Mouse (Mus musculus) hindbrain, embryonic 12.5 days (tissue): ENCODE results near the gene Bcam. TPM values are rescaled to one million over a fixed set of nuclear protein-coding genes. Genes with fewer than 3 reads are reported as not detected.

Experiments
- ATAC-seq: fragments of 200-750 bp; cut with Nextera tagmentation; 2 replicates; pipeline ENCODE4 v1.8.0; 2017; ENCODE audit warnings: moderate TSS enrichment; ENCODE audit not compliant: low FRiP score
- H3K27ac ChIP-seq: fragments of 300-500 bp; sonication (generic); 2 replicates; pipeline ENCODE4 v1.5.1; 2016; ENCODE audit warnings: mild to moderate bottlenecking
- H3K27me3 ChIP-seq: fragments of 300-500 bp; sonication (generic); 2 replicates; pipeline ENCODE4 v1.6.1; 2016; ENCODE audit warnings: mild to moderate bottlenecking
- H3K36me3 ChIP-seq: fragments of 300-500 bp; sonication (generic); 2 replicates; pipeline ENCODE4 v1.6.1; 2016; ENCODE audit warnings: mild to moderate bottlenecking
- H3K4me1 ChIP-seq: fragments of 300-500 bp; sonication (generic); 2 replicates; pipeline ENCODE4 v1.6.1; 2016
- H3K4me2 ChIP-seq: fragments of 300-500 bp; sonication (generic); replicated peaks from 2 replicates; pipeline ENCODE4 v1.6.1; 2016; ENCODE audit warnings: mild to moderate bottlenecking
- H3K4me3 ChIP-seq: fragments of 300-500 bp; sonication (generic); 2 replicates; pipeline ENCODE4 v1.5.1; 2016; ENCODE audit warnings: mild to moderate bottlenecking
- H3K9ac ChIP-seq: fragments of 300-500 bp; sonication (generic); 2 replicates; pipeline ENCODE4 v1.6.1; 2016; ENCODE audit warnings: mild to moderate bottlenecking, moderate library complexity
- H3K9me3 ChIP-seq: fragments of 300-500 bp; sonication (generic); replicated peaks from 2 replicates; pipeline ENCODE4 v1.6.1; 2016; ENCODE audit warnings: mild to moderate bottlenecking
- WGBS: fragments of 180-500 bp; shearing (Covaris S2); methylation state at CpG from one replicate; pipeline ENCODE4 v1.1.7; 2016; 5-methylcytosine and 5-hydroxymethylcytosine counted together
- polyA plus RNA-seq: library from polyadenylated mRNA; unstranded; fragments of >200 nt; fragmentation: Nextera tagmentation; extraction: Ambion mirVana; gene quantifications from 2 replicates; pipeline ENCODE4 v1.2.1, GENCODE M21; 2016

Gene Bcam
- polyA plus RNA-seq, 1 experiment from 2014 or later, result 25.1 TPM

GRCm38 (mm10) chr7:19714836-19715235, 56.0 kb downstream of the Bcam start:
- Histone ChIP-seq H3K27me3 (no peaks in the 10 kb centered on the region), H3K4me1 (peaks cover 24% of the 10 kb centered on the region), H3K27ac (peak overlapping the region; percentile 74), H3K4me2 (peak overlapping the region; percentile 98), H3K9me3 (no peaks in the 10 kb centered on the region), H3K4me3 (peak overlapping the region; percentile 99), H3K9ac (peak overlapping the region; percentile 97), H3K36me3 (peaks cover 40% of the 10 kb centered on the region)
- WGBS, result under 1% methylated on average over 38 of the region's 39 CpGs
- no peak for ATAC-seq

GRCm38 (mm10) chr7:19713598-19713997, 57.2 kb downstream of the Bcam start:
- no peak overlapping the region for H3K4me2 ChIP-seq
- no peak overlapping the region for H3K9ac ChIP-seq
- H3K4me3 ChIP-seq, result no peak overlapping the region
- H3K27ac ChIP-seq, result no peak overlapping the region
- H3K27me3 ChIP-seq, result no peaks in the 10 kb centered on the region
- ATAC-seq, result no peak
- H3K4me1 ChIP-seq, result peaks cover 24% of the 10 kb centered on the region
- WGBS, result 88% methylated on average over 9 of the region's 9 CpGs
- peaks cover 46% of the 10 kb centered on the region for H3K36me3 ChIP-seq
- H3K9me3 ChIP-seq, result no peaks in the 10 kb centered on the region

GRCm38 (mm10) chr7:19713196-19713595, 57.6 kb downstream of the Bcam start:
- peaks cover 24% of the 10 kb centered on the region for H3K4me1 ChIP-seq
- H3K4me2 ChIP-seq, result no peak overlapping the region
- no peak for ATAC-seq
- no peak overlapping the region for H3K4me3 ChIP-seq
- H3K36me3 ChIP-seq, result peaks cover 46% of the 10 kb centered on the region
- 52% methylated on average over 4 of the region's 4 CpGs for WGBS
- H3K9ac ChIP-seq, result no peak overlapping the region
- H3K9me3 ChIP-seq, result no peaks in the 10 kb centered on the region
- no peak overlapping the region for H3K27ac ChIP-seq
- no peaks in the 10 kb centered on the region for H3K27me3 ChIP-seq

GRCm38 (mm10) chr7:19712414-19712813, 58.4 kb downstream of the Bcam start:
- Histone ChIP-seq H3K4me2 (no peak overlapping the region), H3K27ac (no peak overlapping the region), H3K36me3 (peaks cover 51% of the 10 kb centered on the region), H3K9me3 (no peaks in the 10 kb centered on the region), H3K4me3 (no peak overlapping the region), H3K27me3 (no peaks in the 10 kb centered on the region), H3K4me1 (peaks cover 24% of the 10 kb centered on the region), H3K9ac (no peak overlapping the region)
- no peak for ATAC-seq
- 83% methylated on average over 4 of the region's 4 CpGs for WGBS

GRCm38 (mm10) chr7:19710650-19711049, 60.2 kb downstream of the Bcam start:
- no peak for ATAC-seq
- Histone ChIP-seq H3K4me2 (no peak overlapping the region), H3K9ac (no peak overlapping the region), H3K4me3 (no peak overlapping the region), H3K27ac (no peak overlapping the region), H3K4me1 (peaks cover 17% of the 10 kb centered on the region), H3K9me3 (no peaks in the 10 kb centered on the region), H3K36me3 (peaks cover 59% of the 10 kb centered on the region), H3K27me3 (no peaks in the 10 kb centered on the region)
- WGBS, result 93% methylated on average over 10 of the region's 10 CpGs

Other genes starting within 250 kb of the Bcam start
- gene Ppp1r37, start 207.9 kb downstream of the Bcam start, polyA plus RNA-seq, result 41.7 and 43.8 TPM in 2 replicates
- 0.30 TPM in 1 of 2 replicates, not detected in the other for gene Zfp296, start 193.7 kb downstream of the Bcam start, polyA plus RNA-seq
- gene Gemin7, start 193.4 kb downstream of the Bcam start, polyA plus RNA-seq, result 121 and 145 TPM in 2 replicates
- 70.1 and 73.6 TPM in 2 replicates for gene Clasrp, start 166.5 kb downstream of the Bcam start, polyA plus RNA-seq
- gene Relb, start 141.6 kb downstream of the Bcam start, polyA plus RNA-seq, result 5.9 and 6.5 TPM in 2 replicates
- 112 and 115 TPM in 2 replicates for gene Clptm1, start 106.0 kb downstream of the Bcam start, polyA plus RNA-seq
- 0.46 TPM in 1 of 2 replicates, not detected in the other for gene Apoc2, start 93.1 kb downstream of the Bcam start, polyA plus RNA-seq
- gene Gm44805, start 89.6 kb downstream of the Bcam start, polyA plus RNA-seq, result not detected in 2 replicates
- gene Apoc4, start 89.5 kb downstream of the Bcam start, polyA plus RNA-seq, result 0.10 TPM in 1 of 2 replicates, not detected in the other
- gene Apoc1, start 78.4 kb downstream of the Bcam start, polyA plus RNA-seq, result 3.8 and 4.7 TPM in 2 replicates
- gene Apoe, start 71.8 kb downstream of the Bcam start, polyA plus RNA-seq, result 228 and 246 TPM in 2 replicates
- 136 and 138 TPM in 2 replicates for gene Tomm40, start 55.6 kb downstream of the Bcam start, polyA plus RNA-seq
- 60.8 and 67.1 TPM in 2 replicates for gene Nectin2, start 20.5 kb downstream of the Bcam start, polyA plus RNA-seq
- 1.0 and 1.3 TPM in 2 replicates for gene Cblc, start 25.8 kb upstream of the Bcam start, polyA plus RNA-seq
- gene Bcl3, start 51.8 kb upstream of the Bcam start, polyA plus RNA-seq, result 1.1 and 2.1 TPM in 2 replicates
- gene Gm19345, start 81.0 kb upstream of the Bcam start, polyA plus RNA-seq, result 1.1 and 1.7 TPM in 2 replicates
- not detected in 2 replicates for gene Ceacam16, start 90.3 kb upstream of the Bcam start, polyA plus RNA-seq
- gene Ceacam19, start 116.9 kb upstream of the Bcam start, polyA plus RNA-seq, result not detected in 2 replicates
- gene Pvr, start 150.1 kb upstream of the Bcam start, polyA plus RNA-seq, result 4.6 and 6.1 TPM in 2 replicates
- gene Igsf23, start 179.7 kb upstream of the Bcam start, polyA plus RNA-seq, result 0.32 TPM in 1 of 2 replicates, not detected in the other
- gene Ceacam20, start 194.4 kb upstream of the Bcam start, polyA plus RNA-seq, result not detected in 2 replicates
- gene Nlrp9b, start 220.4 kb upstream of the Bcam start, polyA plus RNA-seq, result not detected in 2 replicates